Mouse (Mus musculus) liver, embryonic 14 days (tissue): ENCODE measurements around the gene Nip7. TPM values are rescaled to one million over a fixed set of nuclear protein-coding genes. Genes with fewer than 3 reads are reported as not detected.

Experiments
- polyA plus RNA-seq: library from polyadenylated mRNA; depleted of rRNA; stranded (reverse); fragments of >200 nt; gene quantifications from 2 replicates; pipeline ENCODE4 v1.2.3, GENCODE M21; 2012; rRNA removed

Gene Nip7
- polyA plus RNA-seq = 27.4 and 30.8 TPM in 2 replicates

DNA sequence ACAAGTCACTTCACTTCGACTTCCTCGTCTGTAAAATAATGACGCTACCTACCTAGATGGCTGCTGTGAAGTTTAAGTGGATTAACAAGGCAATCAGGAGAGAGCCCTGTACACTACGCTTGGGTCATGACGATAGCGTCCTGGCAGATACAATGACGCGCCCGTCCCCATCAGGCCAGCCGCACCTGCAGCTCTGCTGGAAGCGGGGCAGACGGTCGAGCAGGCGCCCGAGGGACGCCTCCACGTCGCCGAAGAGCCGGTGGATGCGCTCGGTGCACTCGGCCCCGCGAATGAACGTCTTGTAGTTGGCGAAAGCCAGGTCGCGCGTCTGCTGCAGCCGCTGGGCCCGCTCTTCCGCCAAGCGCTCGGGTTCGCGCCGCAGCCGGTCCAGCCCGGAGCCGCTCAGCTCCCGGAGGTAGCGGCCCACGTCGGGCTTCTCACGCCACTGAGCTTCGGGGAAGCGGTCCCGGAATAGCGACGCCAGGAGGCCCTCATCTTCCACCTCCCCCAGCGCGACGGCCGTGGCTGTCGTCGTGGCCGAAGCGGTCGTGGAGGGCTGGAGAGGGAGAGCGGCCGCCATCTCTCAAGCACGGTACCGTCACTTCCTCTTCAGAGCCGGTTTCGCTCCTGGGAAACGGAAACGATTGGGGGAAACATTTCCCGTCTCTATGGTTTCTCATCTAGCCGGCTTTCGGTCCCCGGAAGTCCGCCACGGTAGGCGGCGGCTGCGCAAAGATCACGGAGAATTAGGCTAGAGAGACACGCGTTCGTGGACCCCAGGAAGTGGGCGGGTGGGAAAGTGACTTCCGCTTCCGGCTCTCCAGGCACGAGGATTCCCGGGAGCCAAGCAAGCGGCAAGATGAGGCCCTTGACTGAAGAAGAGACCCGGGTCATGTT, at the start of gene Nip7, which contains the start of gene Cog8:
Gene Nip7 (plus strand): TSS at position 802 of the 897 bp plus-strand sequence.
Gene Cog8 (minus strand): TSS at position 614 of the 897 bp plus-strand sequence.

DNA sequence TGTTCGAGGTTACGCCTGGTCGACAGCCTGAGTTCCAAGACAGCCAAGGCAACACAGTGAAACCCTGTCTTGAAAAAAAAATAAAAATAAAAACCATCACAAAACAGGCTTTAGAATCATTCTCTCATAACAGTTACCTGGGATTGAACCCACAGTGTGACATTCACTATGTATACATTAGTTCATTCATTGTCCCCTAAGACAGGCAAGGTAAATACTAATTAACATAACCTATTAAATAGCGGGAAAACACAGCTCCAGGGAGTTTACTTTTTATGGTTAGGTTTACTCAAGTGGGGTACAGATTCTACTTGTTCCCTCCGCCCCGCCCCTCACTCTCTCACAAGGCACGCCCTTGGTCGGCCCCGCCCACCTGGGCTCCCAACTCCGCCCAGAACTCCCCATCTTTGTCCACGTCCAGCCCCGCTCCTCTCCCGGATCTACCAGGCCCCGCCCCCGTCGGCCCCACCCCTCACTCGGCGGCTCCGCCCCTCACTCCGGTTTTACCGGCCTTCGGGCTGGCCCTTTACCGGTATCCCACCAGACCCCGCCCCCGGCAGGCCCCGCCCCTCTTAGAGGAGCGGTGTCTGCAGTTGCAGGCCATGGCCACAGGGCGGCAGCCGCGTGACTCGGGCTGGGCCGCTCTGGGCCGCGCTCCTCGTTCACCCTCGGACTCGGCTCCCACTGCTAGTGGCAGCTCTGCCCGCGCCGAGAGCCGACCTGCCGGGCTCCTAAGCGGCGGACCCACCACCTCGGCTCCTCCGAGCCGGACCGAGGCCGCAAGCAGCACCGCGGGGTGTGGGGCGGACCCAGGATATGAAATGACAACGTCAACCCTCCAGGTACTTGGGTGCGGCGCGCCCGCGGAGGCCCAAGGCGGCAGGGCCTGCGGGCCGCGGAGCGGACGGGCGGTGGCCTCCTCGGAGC, 25.8 kb upstream of the Nip7 start, which contains the start of gene Vps4a:
Gene Vps4a (plus strand): TSS at position 573 of the 927 bp plus-strand sequence.

DNA sequence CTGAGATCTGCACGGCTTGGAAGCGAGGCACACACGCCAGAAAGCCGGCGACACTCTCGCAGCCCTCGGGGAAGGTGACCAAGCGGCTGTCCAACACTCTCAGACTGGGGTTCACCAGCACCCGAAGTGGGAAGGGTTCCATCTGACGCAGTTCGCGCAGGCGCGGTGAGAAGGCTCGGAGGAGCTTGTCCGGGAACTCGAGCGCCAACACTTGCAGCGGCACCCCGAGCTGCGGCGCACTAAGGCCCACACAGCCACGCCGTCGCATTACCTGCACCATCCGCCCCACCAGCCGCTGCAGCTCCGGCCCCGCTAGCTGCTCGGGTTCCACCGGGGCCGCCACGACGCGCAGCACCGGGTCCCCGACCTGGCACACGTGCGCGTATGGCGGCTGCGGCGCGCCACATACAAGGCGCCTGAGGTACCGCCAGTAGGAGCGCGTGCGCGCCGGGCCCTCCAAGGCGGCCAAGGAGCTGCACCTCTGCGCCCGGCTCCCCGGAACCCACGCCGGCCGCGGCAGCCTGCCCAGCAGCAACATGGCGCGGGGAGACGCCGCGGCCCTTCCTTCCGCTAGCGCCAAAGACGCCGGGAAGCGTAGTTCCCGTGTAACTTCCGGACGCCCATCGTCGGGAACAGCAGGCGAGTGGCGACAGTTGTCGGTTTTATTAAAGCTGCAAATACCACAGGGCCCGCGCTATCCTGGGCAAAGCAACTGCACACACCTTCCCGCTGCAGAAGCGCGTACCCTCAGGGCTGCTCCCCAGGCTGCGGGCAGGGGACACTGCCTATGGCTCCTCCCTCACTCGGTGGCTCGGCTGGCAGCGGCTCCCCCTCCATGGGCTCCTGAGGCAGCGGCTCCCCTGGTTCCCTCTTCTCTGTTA, 8.4 kb upstream of the Nip7 start, which contains the start of gene Pdf:
Gene Pdf (minus strand): TSS at position 554 of the 881 bp plus-strand sequence.

DNA sequence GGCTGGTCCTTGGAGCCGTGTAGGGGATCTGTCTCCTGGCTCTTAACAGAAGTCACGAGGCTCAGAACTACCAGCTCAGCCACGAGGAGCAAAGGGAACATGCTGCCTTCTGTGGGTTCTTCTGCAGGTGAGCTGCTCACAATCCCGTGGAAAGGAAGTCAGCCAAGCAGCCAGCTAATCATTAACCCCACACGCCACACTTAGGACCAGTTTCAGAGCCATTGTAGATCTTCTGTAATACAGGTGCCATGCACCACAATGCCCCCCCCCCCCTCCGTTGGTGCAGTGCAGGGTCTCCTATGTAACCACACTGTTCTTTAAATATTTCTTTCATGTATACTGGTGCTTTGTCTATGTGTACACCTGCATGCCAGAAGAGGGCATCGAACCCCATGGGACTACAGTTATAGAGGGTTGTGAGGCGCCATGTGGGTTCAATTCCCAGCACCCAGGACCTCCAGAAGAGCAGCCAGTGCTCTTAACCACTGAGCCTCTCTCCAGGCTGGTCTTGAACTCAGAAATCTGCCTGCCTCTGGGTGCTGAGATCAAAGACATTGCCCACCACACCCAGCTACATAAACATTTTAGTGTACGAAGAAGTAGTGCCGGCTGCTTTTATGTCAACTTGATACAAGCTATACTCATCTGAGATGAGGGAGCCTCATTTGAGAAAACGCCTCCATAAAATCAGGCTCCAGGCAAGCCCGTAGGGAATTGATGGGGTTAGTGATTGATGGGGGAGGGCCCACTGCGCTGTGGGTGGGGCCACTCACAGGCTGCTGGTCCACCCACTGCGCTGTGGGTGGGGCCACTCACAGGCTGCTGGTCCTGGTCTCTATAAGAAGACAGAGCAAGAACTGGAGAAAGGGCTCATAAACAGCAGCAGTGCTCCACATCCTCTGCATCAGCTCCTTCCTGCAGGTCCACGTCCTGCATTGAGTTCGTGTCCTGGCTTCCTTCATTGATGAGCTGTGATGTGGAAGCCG, 9.1 kb downstream of the Nip7 start, which contains the start of gene Tmed6:
Gene Tmed6 (minus strand): TSS at position 134 of the 986 bp plus-strand sequence.

DNA sequence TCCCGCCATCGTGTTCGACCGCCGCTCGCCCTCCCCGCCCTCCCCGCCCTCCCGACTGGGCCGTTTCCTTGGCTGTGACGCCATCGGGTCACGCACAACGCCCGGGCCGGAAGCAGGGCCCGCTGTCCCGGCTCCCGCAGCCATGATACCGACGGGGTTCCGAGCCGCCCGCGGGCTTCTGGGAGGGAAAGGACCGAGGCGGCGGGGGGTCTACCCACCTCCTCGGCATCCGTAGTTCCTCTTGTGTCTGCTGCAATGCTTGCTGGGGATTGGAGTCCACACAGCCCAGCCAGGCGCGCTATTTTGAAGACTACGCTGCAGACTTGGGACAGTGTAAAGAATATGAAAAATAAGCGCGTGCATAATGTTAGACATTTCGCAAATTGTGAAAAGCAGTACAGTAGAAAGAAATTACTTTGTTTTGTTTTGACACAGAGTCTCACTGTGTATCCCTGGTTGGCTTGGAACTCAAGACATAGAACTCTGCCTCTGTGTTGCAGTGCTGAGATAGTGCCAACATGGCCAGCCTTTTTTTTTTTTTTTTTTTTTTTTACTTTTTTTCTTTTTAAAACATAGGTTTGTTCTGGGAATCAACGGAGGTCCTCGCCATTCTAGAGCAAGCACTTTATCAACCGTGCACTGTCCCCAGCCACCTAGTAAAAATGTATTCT, 39.8 kb downstream of the Nip7 start, which contains the start of gene Terf2:
Gene Terf2 (minus strand): TSS at position 182 of the 671 bp plus-strand sequence.

Other genes starting within 250 kb of the Nip7 start
- gene Has3, start 186.6 kb upstream of the Nip7 start, polyA plus RNA-seq = 0.03 and 0.07 TPM in 2 replicates
- gene Utp4, start 163.2 kb upstream of the Nip7 start, polyA plus RNA-seq = 23.5 and 30.2 TPM in 2 replicates
- 0.68 and 0.74 TPM in 2 replicates for gene Sntb2, start 121.1 kb upstream of the Nip7 start, polyA plus RNA-seq
- 13.1 and 13.6 TPM in 2 replicates for gene Vps4a, start 25.7 kb upstream of the Nip7 start, polyA plus RNA-seq
- gene Pdf, start 8.3 kb upstream of the Nip7 start, polyA plus RNA-seq = 9.3 and 11.9 TPM in 2 replicates
- 12.4 and 15.1 TPM in 2 replicates for gene Cog8, start 188 bp upstream of the Nip7 start, polyA plus RNA-seq
- gene Tmed6, start 8.8 kb downstream of the Nip7 start, polyA plus RNA-seq = 0.98 and 1.3 TPM in 2 replicates
- 8.4 and 9.6 TPM in 2 replicates for gene Terf2, start 39.7 kb downstream of the Nip7 start, polyA plus RNA-seq
- 21.7 and 23.9 TPM in 2 replicates for gene Cyb5b, start 93.8 kb downstream of the Nip7 start, polyA plus RNA-seq
- gene Nfat5, start 236.6 kb downstream of the Nip7 start, polyA plus RNA-seq = 4.6 and 5.1 TPM in 2 replicates